Comparison of ENCODE assay signal across 10 mouse cellular contexts in the genomic region with DNA sequence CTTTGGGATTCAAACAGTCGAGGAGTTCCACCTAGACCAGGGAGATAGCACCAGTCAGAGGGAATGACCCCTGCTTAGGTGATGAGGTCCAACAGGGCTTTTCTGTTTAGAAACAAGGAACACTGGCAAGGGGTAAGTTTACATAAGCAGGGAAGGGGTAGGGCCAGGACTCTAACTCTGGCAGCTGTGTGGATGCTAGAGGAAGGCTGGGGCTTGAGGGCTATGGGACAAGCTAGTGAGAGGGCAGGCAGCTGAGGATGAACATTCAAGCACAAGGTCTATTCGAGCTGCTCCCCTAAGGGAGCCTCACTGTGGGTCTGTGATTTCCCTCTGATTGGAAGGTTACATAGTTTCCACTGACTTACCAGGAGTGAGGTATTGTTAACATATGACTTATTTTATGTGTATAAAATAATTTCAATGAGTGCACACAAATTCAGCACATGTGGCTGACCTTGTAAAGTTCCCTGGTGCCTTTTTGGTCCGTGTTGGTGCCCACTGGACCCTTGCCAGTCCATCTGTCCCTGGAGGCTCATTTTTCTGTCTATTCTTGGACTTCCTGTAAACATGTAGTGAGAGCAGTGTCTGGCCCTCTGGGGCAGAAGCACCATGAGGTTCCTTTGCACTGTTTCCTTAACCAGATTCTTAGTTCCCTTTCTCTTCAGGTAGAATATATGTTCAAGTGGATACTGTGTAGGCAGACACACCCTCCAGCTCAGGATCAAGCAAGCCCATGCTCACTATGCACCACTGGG. TPM values are rescaled to one million over a fixed set of nuclear protein-coding genes. Genes with fewer than 3 reads are reported as not detected.
DNase-seq lines count a peak whose midpoint lies in the region; ATAC-seq lines count a peak whose summit lies in the region.
"Had no signal": no experiment of that assay in that cellular context is flagged by ENCODE, and none has a peak within 500 bp of the region (broad histone marks: within the 10 kb centered on the region; RNA-seq: fewer than 3 reads in every experiment).

No protein-coding gene starts in this region.

- no peaks in the 10 kb centered on the region for H3K27me3 ChIP-seq in lung, embryonic 15.5 days
- no peaks in the 10 kb centered on the region for H3K27me3 ChIP-seq in intestine, embryonic 15.5 days (replicated peaks)
- no peaks in the 10 kb centered on the region for H3K27me3 ChIP-seq in forebrain, embryonic 16.5 days (replicated peaks; ENCODE audit: control insufficient read depth, insufficient read depth, low read length)

- peaks cover 46% of the 10 kb centered on the region for H3K4me1 ChIP-seq in lung, embryonic 15.5 days
- peaks cover 17% of the 10 kb centered on the region; the same call in 1 of the 2 replicates for H3K4me1 ChIP-seq in intestine, embryonic 15.5 days (replicated peaks)
- H3K4me1 ChIP-seq in forebrain, embryonic 16.5 days (replicated peaks; ENCODE audit: control insufficient read depth, insufficient read depth, low read length) = peaks cover 25% of the 10 kb centered on the region

- H3K9me3 ChIP-seq in lung, embryonic 15.5 days = no peaks in the 10 kb centered on the region
- no peaks in the 10 kb centered on the region for H3K9me3 ChIP-seq in intestine, embryonic 15.5 days
- no peaks in the 10 kb centered on the region for H3K9me3 ChIP-seq in forebrain, embryonic 16.5 days (ENCODE audit: control insufficient read depth, low read length)

- H3K4me2 ChIP-seq in lung, embryonic 15.5 days = no peak overlapping the region
- H3K4me2 ChIP-seq in intestine, embryonic 15.5 days (replicated peaks) = no peak overlapping the region
- no peak overlapping the region for H3K4me2 ChIP-seq in forebrain, embryonic 16.5 days (ENCODE audit: low read length)

- H3K27ac ChIP-seq in lung, embryonic 15.5 days = peak overlapping the region; percentile 56; the same call in 1 of the 2 replicates
- 0 out of 2 replicates have a peak overlapping the region, but pooled peaks have one; percentile 40 for H3K27ac ChIP-seq in intestine, embryonic 15.5 days
- no peak overlapping the region for H3K27ac ChIP-seq in forebrain, embryonic 16.5 days (ENCODE audit: low read length)

- H3K4me3 ChIP-seq in lung, embryonic 15.5 days = no peak overlapping the region
- no peak overlapping the region for H3K4me3 ChIP-seq in intestine, embryonic 15.5 days (replicated peaks)
- no peak overlapping the region for H3K4me3 ChIP-seq in forebrain, embryonic 16.5 days (replicated peaks; ENCODE audit: low read length)

- 14% methylated on average over 3 of the region's 3 CpGs for WGBS in lung, embryonic 15.5 days
- 16% methylated on average over 3 of the region's 3 CpGs for WGBS in intestine, embryonic 15.5 days
- 71% methylated on average over 3 of the region's 3 CpGs for WGBS in forebrain, embryonic 16.5 days

- no peak for ATAC-seq in lung, embryonic 15.5 days (ENCODE audit: borderline replicate concordance, extremely low read depth, low FRiP score, low TSS enrichment)
- 0 out of 2 replicates have a peak, but pooled peaks have one; percentile 3 for ATAC-seq in common myeloid progenitor, adult 5-6 weeks (replicated peaks; ENCODE audit: low read depth, poor library complexity, severe bottlenecking)
- no peak for ATAC-seq in intestine, embryonic 15.5 days
- ATAC-seq in CD4-positive, CD25-positive, alpha-beta regulatory T cell, adult 4 months = no peak
- ATAC-seq in forebrain, embryonic 16.5 days = no peak

- no peak for DNase-seq in lung, postnatal 25 days (ENCODE audit: low spot score)
- DNase-seq in skeletal muscle tissue, adult 2 months (ENCODE audit: low read depth, low spot score) = peak; percentile 84
- no peak for DNase-seq in thymus, postnatal 0 days (ENCODE audit: low spot score)

- H3K9ac ChIP-seq in lung, embryonic 15.5 days = no peak overlapping the region
- H3K9ac ChIP-seq in intestine, embryonic 15.5 days = no peak overlapping the region
- H3K9ac ChIP-seq in forebrain, embryonic 16.5 days (replicated peaks; ENCODE audit: low read depth, low read length) = no peak overlapping the region

- peaks cover 5% of the 10 kb centered on the region for H3K36me3 ChIP-seq in lung, embryonic 15.5 days
- no peaks in the 10 kb centered on the region for H3K36me3 ChIP-seq in intestine, embryonic 15.5 days
- H3K36me3 ChIP-seq in forebrain, embryonic 16.5 days (ENCODE audit: control insufficient read depth, insufficient read depth) = peaks cover 2% of the 10 kb centered on the region

RNA-seq across cellular contexts. Expression of a gene that starts 1.7 kb away (rescaled TPM):
- polyA plus RNA-seq in lung, embryonic 15.5 days (2015; fragmentation: Nextera tagmentation; extraction: Ambion mirVana) = 514 and 555 TPM in 2 replicates
- total RNA-seq in common myeloid progenitor, adult 5-6 weeks (2017) = 267 and 297 TPM in 2 replicates
- 349 and 390 TPM in 2 replicates for polyA plus RNA-seq in intestine, embryonic 15.5 days (2015; fragmentation: Nextera tagmentation; extraction: Ambion mirVana)
- polyA plus RNA-seq in thymus, postnatal 0 days (2015; fragmentation: Nextera tagmentation; extraction: Ambion mirVana) = 603 and 634 TPM in 2 replicates
- 100 to 1,000 TPM; 159 to 175 TPM for polyA plus RNA-seq in CD4-positive, CD25-positive, alpha-beta regulatory T cell, adult 4 months (2017; shearing (Covaris generic))
- polyA plus RNA-seq in forebrain, embryonic 16.5 days (2015; fragmentation: Nextera tagmentation; extraction: Ambion mirVana) = 482 and 493 TPM in 2 replicates

RNA-seq across cellular contexts. Expression of a gene that starts 12.4 kb away (rescaled TPM):
- not detected in 2 replicates for polyA plus RNA-seq in lung, embryonic 15.5 days (2015; fragmentation: Nextera tagmentation; extraction: Ambion mirVana)
- not detected in 2 replicates for total RNA-seq in common myeloid progenitor, adult 5-6 weeks (2017)
- polyA plus RNA-seq in intestine, embryonic 15.5 days (2015; fragmentation: Nextera tagmentation; extraction: Ambion mirVana) = not detected in 2 replicates
- polyA plus RNA-seq in thymus, postnatal 0 days (2015; fragmentation: Nextera tagmentation; extraction: Ambion mirVana) = 0.21 and 0.22 TPM in 2 replicates
- polyA plus RNA-seq in CD4-positive, CD25-positive, alpha-beta regulatory T cell, adult 4 months (2017; shearing (Covaris generic)) = not detected
- not detected in 2 replicates for polyA plus RNA-seq in forebrain, embryonic 16.5 days (2015; fragmentation: Nextera tagmentation; extraction: Ambion mirVana)
- total RNA-seq: hematopoietic stem cell, adult 5-6 weeks had no signal
- polyA plus RNA-seq: neural tube, embryonic 14.5 days had no signal

RNA-seq across cellular contexts. Expression of a gene that starts 42.2 kb away (rescaled TPM):
- 0.37 and 0.42 TPM in 2 replicates for polyA plus RNA-seq in lung, embryonic 15.5 days (2015; fragmentation: Nextera tagmentation; extraction: Ambion mirVana)
- total RNA-seq in common myeloid progenitor, adult 5-6 weeks (2017) = not detected in 2 replicates
- not detected in 2 replicates for polyA plus RNA-seq in intestine, embryonic 15.5 days (2015; fragmentation: Nextera tagmentation; extraction: Ambion mirVana)
- polyA plus RNA-seq in thymus, postnatal 0 days (2015; fragmentation: Nextera tagmentation; extraction: Ambion mirVana) = 0.42 and 0.90 TPM in 2 replicates
- polyA plus RNA-seq in CD4-positive, CD25-positive, alpha-beta regulatory T cell, adult 4 months (2017; shearing (Covaris generic)) = not detected
- not detected in 2 replicates for polyA plus RNA-seq in forebrain, embryonic 16.5 days (2015; fragmentation: Nextera tagmentation; extraction: Ambion mirVana)
- total RNA-seq: hematopoietic stem cell, adult 5-6 weeks had no signal
- polyA plus RNA-seq: neural tube, embryonic 14.5 days had no signal

RNA-seq across cellular contexts. Expression of a gene that starts 57.3 kb away (rescaled TPM):
- not detected in 2 replicates for polyA plus RNA-seq in lung, embryonic 15.5 days (2015; fragmentation: Nextera tagmentation; extraction: Ambion mirVana)
- total RNA-seq in common myeloid progenitor, adult 5-6 weeks (2017) = not detected in 2 replicates
- not detected in 2 replicates for polyA plus RNA-seq in intestine, embryonic 15.5 days (2015; fragmentation: Nextera tagmentation; extraction: Ambion mirVana)
- polyA plus RNA-seq in thymus, postnatal 0 days (2015; fragmentation: Nextera tagmentation; extraction: Ambion mirVana) = not detected in 2 replicates
- polyA plus RNA-seq in CD4-positive, CD25-positive, alpha-beta regulatory T cell, adult 4 months (2017; shearing (Covaris generic)) = not detected
- not detected in 2 replicates for polyA plus RNA-seq in forebrain, embryonic 16.5 days (2015; fragmentation: Nextera tagmentation; extraction: Ambion mirVana)
- total RNA-seq: hematopoietic stem cell, adult 5-6 weeks had no signal
- polyA plus RNA-seq: neural tube, embryonic 14.5 days had no signal
